Mouse (Mus musculus) hindbrain, embryonic 13.5 days (tissue): Measurements from ENCODE around the gene Hsd3b5. TPM values are rescaled to one million over a fixed set of nuclear protein-coding genes. Genes with fewer than 3 reads are reported as not detected.

Experiments
- polyA plus RNA-seq: library from polyadenylated mRNA; unstranded; fragments of >200 nt; fragmentation: Nextera tagmentation; extraction: Ambion mirVana; gene quantifications from 2 replicates; pipeline ENCODE4 v1.2.1, GENCODE M21; 2015

Hsd3b5 gene
- polyA plus RNA-seq, 1 experiment from 2014 or later, result not detected

Other genes starting within 250 kb of the Hsd3b5 start
- 15.9 and 16.6 TPM in 2 replicates for gene Zfp697, start 247.8 kb downstream of the Hsd3b5 start, polyA plus RNA-seq
- 0.19 and 0.26 TPM in 2 replicates for gene Gm4450, start 173.1 kb downstream of the Hsd3b5 start, polyA plus RNA-seq
- not detected in 2 replicates for gene Hsd3b4, start 119.7 kb downstream of the Hsd3b5 start, polyA plus RNA-seq
- gene Gm10681, start 41.4 kb downstream of the Hsd3b5 start, polyA plus RNA-seq, result not detected in 2 replicates
- 0.05 TPM in 1 of 2 replicates, not detected in the other for gene Hsd3b2, start 94.3 kb upstream of the Hsd3b5 start, polyA plus RNA-seq
- 0.27 and 0.36 TPM in 2 replicates for gene Hsd3b3, start 132.9 kb upstream of the Hsd3b5 start, polyA plus RNA-seq
- gene Hsd3b6, start 184.2 kb upstream of the Hsd3b5 start, polyA plus RNA-seq, result 9.7 and 10.1 TPM in 2 replicates
- gene Hsd3b1, start 229.5 kb upstream of the Hsd3b5 start, polyA plus RNA-seq, result 0.13 and 0.27 TPM in 2 replicates